Mouse (Mus musculus) testis, postnatal 14 days (tissue): Measurements from ENCODE around the gene Fabp3.

ENCODE experiments used
- DNase-seq: peaks from one replicate; pipeline ENCODE4 v3.0.0; 2021; ENCODE audit warnings: low spot score

Gene Fabp3

GRCm38 (mm10) chr4:130325446-130325845 is 17.1 kb downstream of the Fabp3 start:
- no peak for DNase-seq

- no peak for DNase-seq
These were observed 19.0 kb downstream of the Fabp3 start for GRCm38 (mm10) chr4:130327366-130327765.

GRCm38 (mm10) chr4:130335867-130336266 is 27.5 kb downstream of the Fabp3 start:
- no peak for DNase-seq

GRCm38 (mm10) chr4:130341691-130342090 is 33.3 kb downstream of the Fabp3 start:
- no peak for DNase-seq

- no peak for DNase-seq
These were observed 41.3 kb downstream of the Fabp3 start for GRCm38 (mm10) chr4:130349666-130350065.

- no peak for DNase-seq
These were observed 42.5 kb downstream of the Fabp3 start for GRCm38 (mm10) chr4:130350690-130351422.

- DNase-seq = no peak
These were observed 44.2 kb downstream of the Fabp3 start for GRCm38 (mm10) chr4:130352588-130352987.

- DNase-seq = no peak
These were observed 49.6 kb downstream of the Fabp3 start for GRCm38 (mm10) chr4:130357946-130358345.

- DNase-seq = peak; percentile 99
These were observed 51.3 kb downstream of the Fabp3 start, which contains the start of the genes Zcchc17 and Snrnp40 for GRCm38 (mm10) chr4:130359486-130360237. Gene Zcchc17 (minus strand): TSS chr4:130359943. Gene Snrnp40 (plus strand): TSS chr4:130360132.

GRCm38 (mm10) chr4:130360238-130360590 is 51.8 kb downstream of the Fabp3 start:
- no peak for DNase-seq
